Mouse (Mus musculus) embryonic facial prominence, embryonic 15.5 days (tissue): Measurements from ENCODE around the gene Acer3. TPM values are rescaled to one million over a fixed set of nuclear protein-coding genes. Genes with fewer than 3 reads are reported as not detected.
A peak's percentile ranks its signal among the peaks of the same experiment; 100 is the strongest.
"Not testable (repeated sequence)": the region's sequence is repeated elsewhere in the genome, so short reads cannot be mapped to it uniquely, and the experiment has no call there.

Source experiments
- ATAC-seq: fragments of 200-750 bp; cut with Nextera tagmentation; 2 replicates; pipeline ENCODE4 v1.8.0; 2017; ENCODE audit warnings: low read depth, moderate TSS enrichment; ENCODE audit not compliant: insufficient number of reproducible peaks, low FRiP score, low TSS enrichment
- H3K27ac ChIP-seq: fragments of 300-500 bp; sonication (generic); replicated peaks from 2 replicates; pipeline ENCODE4 v1.5.1; 2015; ENCODE audit warnings: mild to moderate bottlenecking, inconsistent platforms
- H3K27me3 ChIP-seq: fragments of 300-500 bp; sonication (generic); 2 replicates; pipeline ENCODE4 v1.6.1; 2015; ENCODE audit warnings: inconsistent platforms
- H3K36me3 ChIP-seq: fragments of 300-500 bp; sonication (generic); 2 replicates; pipeline ENCODE4 v1.6.1; 2015; ENCODE audit warnings: mild to moderate bottlenecking, inconsistent platforms
- H3K4me1 ChIP-seq: fragments of 300-500 bp; sonication (generic); 2 replicates; pipeline ENCODE4 v1.6.1; 2015; ENCODE audit warnings: inconsistent platforms
- H3K4me2 ChIP-seq: fragments of 300-500 bp; sonication (generic); replicated peaks from 2 replicates; pipeline ENCODE4 v1.6.1; 2015; ENCODE audit warnings: mild to moderate bottlenecking, inconsistent platforms
- H3K4me3 ChIP-seq: fragments of 300-500 bp; sonication (generic); replicated peaks from 2 replicates; pipeline ENCODE4 v1.5.1; 2015; ENCODE audit warnings: mild to moderate bottlenecking, inconsistent platforms
- H3K9ac ChIP-seq: fragments of 300-500 bp; sonication (generic); 2 replicates; pipeline ENCODE4 v1.6.1; 2015; ENCODE audit warnings: inconsistent platforms
- H3K9me3 ChIP-seq: fragments of 300-500 bp; sonication (generic); replicated peaks from 2 replicates; pipeline ENCODE4 v1.6.1; 2016; ENCODE audit warnings: inconsistent platforms
- WGBS: fragments of 180-500 bp; shearing (Covaris S2); methylation state at CpG from one replicate; pipeline ENCODE4 v1.1.7; 2015; 5-methylcytosine and 5-hydroxymethylcytosine counted together
- polyA plus RNA-seq: library from polyadenylated mRNA; unstranded; fragments of >200 nt; fragmentation: Nextera tagmentation; extraction: Ambion mirVana; gene quantifications from 2 replicates; pipeline ENCODE4 v1.2.1, GENCODE M21; 2015

Acer3 gene
- polyA plus RNA-seq, 1 experiment from 2014 or later: 43.9 TPM

- H3K4me1 ChIP-seq: no peaks in the 10 kb centered on the region
- 71% methylated on average over 2 of the region's 2 CpGs for WGBS
- no peak overlapping the region for H3K4me2 ChIP-seq
- no peaks in the 10 kb centered on the region for H3K36me3 ChIP-seq
- H3K9ac ChIP-seq: no peak overlapping the region
- H3K9me3 ChIP-seq: no peaks in the 10 kb centered on the region
- no peak overlapping the region for H3K4me3 ChIP-seq
- no peak overlapping the region for H3K27ac ChIP-seq
- no peaks in the 10 kb centered on the region for H3K27me3 ChIP-seq
- ATAC-seq: no peak
Observed at GRCm38 (mm10) chr7:98315087-98315486, 5.9 kb downstream of the Acer3 start.

- H3K9ac ChIP-seq: no peak overlapping the region
- peaks cover 9% of the 10 kb centered on the region for H3K4me1 ChIP-seq
- H3K36me3 ChIP-seq: no peaks in the 10 kb centered on the region
- H3K4me2 ChIP-seq: no peak overlapping the region
- H3K9me3 ChIP-seq: no peaks in the 10 kb centered on the region
- 47% methylated on average over 4 of the region's 4 CpGs for WGBS
- no peak overlapping the region for H3K27ac ChIP-seq
- no peaks in the 10 kb centered on the region for H3K27me3 ChIP-seq
- ATAC-seq: no peak
- H3K4me3 ChIP-seq: no peak overlapping the region
Observed at GRCm38 (mm10) chr7:98312185-98312920, 8.7 kb downstream of the Acer3 start.

- ATAC-seq: no peak
- Histone ChIP-seq H3K27me3 (no peaks in the 10 kb centered on the region), H3K4me1 (peaks cover 9% of the 10 kb centered on the region), H3K9me3 (no peaks in the 10 kb centered on the region), H3K36me3 (no peaks in the 10 kb centered on the region), H3K4me2 (no peak overlapping the region), H3K9ac (no peak overlapping the region), H3K4me3 (no peak overlapping the region), H3K27ac (no peak overlapping the region)
- 51% methylated on average over 6 of the region's 6 CpGs for WGBS
Observed at GRCm38 (mm10) chr7:98310266-98310665, 10.7 kb downstream of the Acer3 start.

- peak overlapping the region; percentile 70 for H3K27ac ChIP-seq
- no peaks in the 10 kb centered on the region for H3K9me3 ChIP-seq
- no peaks in the 10 kb centered on the region for H3K27me3 ChIP-seq
- under 1% methylated on average over 53 of the region's 53 CpGs for WGBS
- peak overlapping the region; percentile 87 for H3K4me3 ChIP-seq
- H3K36me3 ChIP-seq: no peaks in the 10 kb centered on the region
- peak; percentile 98 for ATAC-seq
- H3K9ac ChIP-seq: peak overlapping the region; percentile 54
- H3K4me1 ChIP-seq: peaks cover 9% of the 10 kb centered on the region
- peak overlapping the region; percentile 75 for H3K4me2 ChIP-seq
Observed at GRCm38 (mm10) chr7:98309219-98310030, 11.6 kb downstream of the Acer3 start.

GRCm38 (mm10) chr7:98308607-98309218, 12.3 kb downstream of the Acer3 start:
- Histone ChIP-seq H3K27me3 (no peaks in the 10 kb centered on the region), H3K9ac (peak overlapping the region; percentile 54), H3K27ac (peak overlapping the region; percentile 70), H3K4me3 (peak overlapping the region; percentile 87), H3K36me3 (no peaks in the 10 kb centered on the region), H3K4me2 (peak overlapping the region; percentile 75), H3K4me1 (peaks cover 9% of the 10 kb centered on the region), H3K9me3 (no peaks in the 10 kb centered on the region)
- peak; percentile 32 for ATAC-seq
- WGBS: under 1% methylated on average over 33 of the region's 33 CpGs

GRCm38 (mm10) chr7:98307921-98308606, 12.9 kb downstream of the Acer3 start:
- H3K4me1 ChIP-seq: peaks cover 9% of the 10 kb centered on the region
- 32% methylated on average over 9 of the region's 9 CpGs for WGBS
- H3K9me3 ChIP-seq: no peaks in the 10 kb centered on the region
- no peak for ATAC-seq
- peak overlapping the region; percentile 75 for H3K4me2 ChIP-seq
- no peaks in the 10 kb centered on the region for H3K27me3 ChIP-seq
- H3K9ac ChIP-seq: no peak overlapping the region
- H3K36me3 ChIP-seq: no peaks in the 10 kb centered on the region
- H3K27ac ChIP-seq: peak overlapping the region; percentile 70; the same call in 1 of the 2 replicates
- H3K4me3 ChIP-seq: peak overlapping the region; percentile 87

- Histone ChIP-seq H3K27me3 (no peaks in the 10 kb centered on the region), H3K4me3 (no peak overlapping the region), H3K36me3 (no peaks in the 10 kb centered on the region), H3K4me2 (no peak overlapping the region), H3K9ac (no peak overlapping the region), H3K9me3 (no peaks in the 10 kb centered on the region), H3K4me1 (peaks cover 9% of the 10 kb centered on the region), H3K27ac (no peak overlapping the region)
- WGBS: 92% methylated on average over 2 of the region's 2 CpGs
- no peak for ATAC-seq
Observed at GRCm38 (mm10) chr7:98307411-98307810, 13.6 kb downstream of the Acer3 start.

- 94% methylated on average over 1 of the region's 1 CpGs for WGBS
- H3K27me3 ChIP-seq: no peaks in the 10 kb centered on the region
- ATAC-seq: no peak
Observed at GRCm38 (mm10) chr7:98292901-98293300, 28.1 kb downstream of the Acer3 start.

GRCm38 (mm10) chr7:98289585-98289984, 31.4 kb downstream of the Acer3 start:
- no peak overlapping the region for H3K4me3 ChIP-seq
- H3K9ac ChIP-seq: no peak overlapping the region
- no peaks in the 10 kb centered on the region for H3K36me3 ChIP-seq
- no peak overlapping the region for H3K27ac ChIP-seq
- no peak for ATAC-seq
- no peak overlapping the region for H3K4me2 ChIP-seq
- no peaks in the 10 kb centered on the region for H3K27me3 ChIP-seq
- no peaks in the 10 kb centered on the region for H3K9me3 ChIP-seq
- WGBS: 34% methylated on average over 3 of the region's 3 CpGs
- H3K4me1 ChIP-seq: no peaks in the 10 kb centered on the region

More at GRCm38 (mm10) chr7:98292901-98293300, 28.1 kb downstream of the Acer3 start:
- H3K4me2 ChIP-seq: no peak overlapping the region
- H3K36me3 ChIP-seq: no peaks in the 10 kb centered on the region
- H3K4me3 ChIP-seq: no peak overlapping the region
- H3K9me3 ChIP-seq: no peaks in the 10 kb centered on the region
- H3K4me1 ChIP-seq: no peaks in the 10 kb centered on the region
- H3K9ac ChIP-seq: no peak overlapping the region
- no peak overlapping the region for H3K27ac ChIP-seq

GRCm38 (mm10) chr7:98276263-98276662, 44.7 kb downstream of the Acer3 start:
- Histone ChIP-seq H3K4me1 (no peaks in the 10 kb centered on the region), H3K36me3 (no peaks in the 10 kb centered on the region), H3K9me3 (no peaks in the 10 kb centered on the region), H3K27ac (no peak overlapping the region), H3K4me2 (no peak overlapping the region), H3K4me3 (no peak overlapping the region), H3K27me3 (no peaks in the 10 kb centered on the region), H3K9ac (no peak overlapping the region)
- no peak for ATAC-seq

GRCm38 (mm10) chr7:98268166-98268565, 52.8 kb downstream of the Acer3 start:
- H3K9me3 ChIP-seq, H3K9ac ChIP-seq: not testable (repeated sequence)
- 28% methylated on average over 15 of the region's 15 CpGs for WGBS

More at GRCm38 (mm10) chr7:98268166-98268565, 52.8 kb downstream of the Acer3 start:
- H3K4me3 ChIP-seq: peak overlapping the region; percentile 31
- H3K27ac ChIP-seq, H3K4me1 ChIP-seq, H3K36me3 ChIP-seq, H3K27me3 ChIP-seq, ATAC-seq: not testable (repeated sequence)
- peak overlapping the region; percentile 41 for H3K4me2 ChIP-seq
